Mouse (Mus musculus) spleen, adult 2 months (tissue): ENCODE measurements around the gene Rps18. TPM values are rescaled to one million over a fixed set of nuclear protein-coding genes. Genes with fewer than 3 reads are reported as not detected.
"Not testable (repeated sequence)": the region's sequence is repeated elsewhere in the genome, so short reads cannot be mapped to it uniquely, and the experiment has no call there.

Source experiments
- DNase-seq, 2 experiments: peaks; one replicate each; pipeline versions ENCODE4 v3.0.0 to v3.0.0-alpha.2; 2012 to 2021; ENCODE audit warnings: low spot score in 2 of 2, low read depth in 1 of 2
- H3K27ac ChIP-seq: fragments of 200-500 bp; 2 replicates; pipeline ENCODE4 v1.5.1; 2012; ENCODE audit warnings: low read length, inconsistent platforms; ENCODE audit not compliant: insufficient read depth
- H3K27me3 ChIP-seq: fragments of 200-500 bp; 2 replicates; pipeline ENCODE4 v1.6.1; 2012; ENCODE audit warnings: mild to moderate bottlenecking, moderate library complexity, low read length, inconsistent platforms; ENCODE audit not compliant: control insufficient read depth, insufficient read depth
- H3K36me3 ChIP-seq: fragments of 200-500 bp; 2 replicates; pipeline ENCODE4 v1.6.1; 2012; ENCODE audit warnings: mild to moderate bottlenecking, low read length, inconsistent platforms; ENCODE audit not compliant: control insufficient read depth, insufficient read depth
- H3K4me1 ChIP-seq: fragments of 200-500 bp; 2 replicates; pipeline ENCODE4 v1.6.1; 2011; ENCODE audit warnings: inconsistent platforms; ENCODE audit not compliant: control insufficient read depth, insufficient read depth, insufficient read length
- H3K4me3 ChIP-seq: fragments of 200-500 bp; 2 replicates; pipeline ENCODE4 v1.5.1; 2011; ENCODE audit warnings: mild to moderate bottlenecking, inconsistent platforms; ENCODE audit not compliant: insufficient read depth, insufficient read length; ENCODE audit errors: extremely low read depth
- CTCF ChIP-seq: fragments of 200-500 bp; IDR thresholded peaks from 2 replicates; pipeline ENCODE4 v1.5.1; 2011; ENCODE audit warnings: mild to moderate bottlenecking, inconsistent platforms; ENCODE audit not compliant: insufficient read depth, insufficient read length, insufficient replicate concordance; ENCODE audit errors: extremely low read depth
- POLR2A ChIP-seq: fragments of 200-500 bp; IDR thresholded peaks from 2 replicates; pipeline ENCODE4 v1.6.1; 2011; ENCODE audit warnings: low read depth, low read length, inconsistent platforms
- WGBS: fragments of 180-500 bp; shearing (Covaris S2); methylation state at CpG from one replicate; pipeline ENCODE4 v1.1.7; 2018; 5-methylcytosine and 5-hydroxymethylcytosine counted together
- polyA plus RNA-seq: library from polyadenylated mRNA; depleted of rRNA; stranded (reverse); fragments of >200 nt; gene quantifications from 2 replicates; pipeline ENCODE4 v1.2.3, GENCODE M21; 2012

Rps18 gene
- polyA plus RNA-seq, 1 experiment = 476 TPM

DNA sequence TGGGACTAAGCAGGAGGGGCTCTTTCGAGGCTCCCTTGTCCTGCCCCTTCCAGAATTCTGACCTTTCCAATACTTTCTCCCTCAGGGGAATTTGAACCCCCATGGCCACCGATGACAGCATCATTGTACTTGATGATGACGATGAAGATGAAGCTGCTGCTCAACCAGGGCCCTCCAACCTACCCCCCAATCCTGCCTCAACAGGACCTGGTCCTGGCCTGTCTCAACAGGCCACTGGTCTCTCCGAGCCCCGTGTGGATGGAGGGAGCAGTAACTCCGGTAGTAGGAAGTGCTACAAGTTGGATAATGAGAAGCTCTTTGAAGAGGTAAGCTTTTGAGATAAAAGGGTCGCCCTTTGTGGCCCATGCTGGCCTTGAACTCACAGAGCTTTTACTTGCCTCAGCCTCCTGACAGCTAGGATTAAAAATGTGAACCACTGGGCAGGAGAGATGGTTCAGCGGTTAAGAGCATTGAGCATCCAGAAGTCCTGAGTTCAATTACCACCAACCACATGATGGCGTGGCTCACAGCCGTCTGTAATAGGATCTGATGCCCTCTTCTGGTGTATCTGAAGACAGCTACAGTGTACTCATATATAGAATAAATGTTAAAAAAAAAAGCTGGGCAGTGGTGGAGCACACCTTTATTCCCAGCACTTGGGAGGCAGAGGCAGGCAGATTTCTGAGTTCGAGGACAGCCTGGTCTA lies 45.3 kb downstream of the Rps18 start:
- TF ChIP-seq POLR2A = no peak
- TF ChIP-seq CTCF = no peak
- peaks cover 2% of the 10 kb centered on the region; the same call in 1 of the 2 replicates for H3K4me1 ChIP-seq
- DNase-seq = no peak
- H3K36me3 ChIP-seq = peaks cover 28% of the 10 kb centered on the region
- H3K27me3 ChIP-seq = no peaks in the 10 kb centered on the region
- peak overlapping the region; percentile 76 for H3K4me3 ChIP-seq
- 41% methylated on average over 11 of the region's 11 CpGs for WGBS
- H3K27ac ChIP-seq = peak overlapping the region; percentile 92

DNA sequence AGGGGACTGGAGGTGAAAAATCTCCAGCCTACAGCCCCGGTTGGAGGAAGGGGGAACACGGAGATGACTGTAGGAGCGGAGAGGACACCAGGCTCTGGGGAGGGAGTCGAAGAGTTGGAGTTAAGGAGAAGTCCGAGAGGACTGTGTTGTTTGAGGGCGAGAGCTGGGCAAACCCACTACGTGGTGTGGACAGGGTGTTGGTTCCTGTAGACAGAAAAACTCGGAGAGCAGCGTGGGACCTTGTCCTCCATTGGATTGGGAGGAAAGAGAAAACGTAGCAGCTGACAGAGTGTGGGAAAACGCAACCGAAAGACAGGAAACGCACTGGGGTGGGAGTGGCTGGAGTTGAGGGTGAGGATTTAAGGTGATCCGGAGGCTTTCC lies 45.9 kb downstream of the Rps18 start:
- under 1% methylated on average over 14 of the region's 14 CpGs for WGBS
- H3K27ac ChIP-seq = peak overlapping the region; percentile 92
- H3K4me3 ChIP-seq = peak overlapping the region; percentile 76
- no peaks in the 10 kb centered on the region; the same call in 1 of the 2 replicates for H3K4me1 ChIP-seq
- no peak for TF ChIP-seq POLR2A
- no peak for TF ChIP-seq CTCF
- H3K36me3 ChIP-seq = peaks cover 27% of the 10 kb centered on the region
- no peaks in the 10 kb centered on the region for H3K27me3 ChIP-seq
- no peak for DNase-seq

DNA sequence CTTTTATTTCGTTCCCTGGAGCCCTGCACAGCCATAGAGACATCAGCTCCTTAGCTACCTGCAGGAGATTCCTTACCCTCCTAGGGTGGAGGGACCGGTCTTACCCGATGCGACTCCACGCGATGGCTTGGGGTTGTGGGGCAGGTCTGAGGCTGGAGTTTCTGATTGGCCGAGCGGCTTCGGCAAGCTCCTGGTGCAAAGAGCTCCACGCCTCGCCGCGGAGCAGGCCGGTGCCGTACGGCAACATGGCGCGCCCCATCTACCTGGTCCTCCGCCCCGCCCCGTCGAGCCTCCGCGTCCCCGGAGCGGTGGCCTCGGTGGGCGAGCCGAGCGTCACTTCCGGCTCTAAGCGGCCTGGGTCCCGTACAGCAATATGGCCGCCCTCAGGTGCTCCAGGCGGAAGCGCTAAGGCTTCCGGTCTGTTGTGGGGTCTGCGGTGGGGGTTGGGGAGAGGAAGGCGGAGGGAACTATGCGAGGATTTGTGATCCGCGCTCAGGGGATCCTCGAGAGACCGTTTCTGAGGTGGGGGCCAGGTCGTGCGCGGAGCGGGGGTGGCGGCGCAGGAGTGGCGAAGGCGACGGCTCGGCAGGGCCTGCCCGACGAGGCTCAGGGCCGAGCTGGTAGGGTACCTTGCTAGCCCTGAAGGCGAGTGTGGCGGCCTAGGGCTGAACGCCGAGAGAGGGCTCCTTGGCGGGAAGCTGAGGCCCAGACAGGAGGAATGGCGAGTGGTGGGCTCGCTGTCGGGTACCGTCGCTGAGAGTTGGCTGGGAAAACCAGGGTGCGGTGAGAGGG lies 46.5 kb downstream of the Rps18 start, which contains the start of gene Daxx:
Gene Daxx (plus strand): TSS at position 338 of the 792 bp plus-strand sequence.
- no peak for TF ChIP-seq CTCF
- peak; percentile 58 for TF ChIP-seq POLR2A
- peak within 1 kb of the TSS; percentile 92 for H3K27ac ChIP-seq
- peak within 1 kb of the TSS; percentile 76 for H3K4me3 ChIP-seq
- under 1% methylated on average over 68 of the region's 68 CpGs for WGBS
- H3K36me3 ChIP-seq = peaks cover 27% of the 10 kb centered on the region
- no peaks in the 10 kb centered on the region for H3K27me3 ChIP-seq
- peak; percentile 95 to 99 for DNase-seq
- H3K4me1 ChIP-seq = no peaks in the 10 kb centered on the region; the same call in 1 of the 2 replicates

DNA sequence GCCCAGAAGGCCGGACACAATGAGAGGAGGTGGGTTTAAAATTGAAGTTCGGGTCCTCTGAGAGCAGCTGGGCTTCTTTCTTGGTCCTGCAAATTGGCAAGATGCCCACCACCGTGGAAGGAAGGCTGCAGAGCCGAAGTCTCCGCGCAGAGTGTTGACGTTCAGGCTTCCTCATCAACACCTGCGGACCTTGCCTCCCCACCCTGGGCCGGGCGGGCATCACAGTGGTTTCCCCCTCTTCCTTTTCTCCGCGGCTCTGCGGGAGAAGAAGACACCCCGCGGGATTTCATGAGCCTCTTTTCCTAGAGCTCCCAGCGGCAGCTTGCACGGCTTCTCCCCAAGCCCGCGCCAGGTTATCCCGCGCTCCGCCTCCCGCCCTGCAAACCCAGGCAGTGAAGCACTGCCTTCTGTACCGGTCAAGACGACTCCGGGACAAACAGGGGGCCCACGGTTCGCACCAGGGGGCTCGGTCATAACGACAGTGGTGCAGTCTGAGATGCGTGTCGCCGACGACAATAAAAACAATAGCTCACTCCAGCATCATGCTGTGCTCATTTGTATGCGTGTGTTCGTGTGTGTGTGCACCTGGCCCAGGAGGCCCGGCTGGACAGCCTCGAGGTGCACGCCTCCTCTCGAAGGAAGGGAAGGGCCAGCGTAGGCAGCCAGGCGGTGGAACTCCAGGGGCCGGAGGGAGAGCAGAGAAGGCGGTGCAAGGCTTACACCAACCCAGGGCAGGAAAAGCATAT lies 47.3 kb downstream of the Rps18 start:
- DNase-seq = peak in 1 of 2 experiments; percentile 47
- WGBS = 1% methylated on average over 44 of the region's 44 CpGs
- H3K4me1 ChIP-seq = peaks cover 3% of the 10 kb centered on the region; the same call in 1 of the 2 replicates

DNA sequence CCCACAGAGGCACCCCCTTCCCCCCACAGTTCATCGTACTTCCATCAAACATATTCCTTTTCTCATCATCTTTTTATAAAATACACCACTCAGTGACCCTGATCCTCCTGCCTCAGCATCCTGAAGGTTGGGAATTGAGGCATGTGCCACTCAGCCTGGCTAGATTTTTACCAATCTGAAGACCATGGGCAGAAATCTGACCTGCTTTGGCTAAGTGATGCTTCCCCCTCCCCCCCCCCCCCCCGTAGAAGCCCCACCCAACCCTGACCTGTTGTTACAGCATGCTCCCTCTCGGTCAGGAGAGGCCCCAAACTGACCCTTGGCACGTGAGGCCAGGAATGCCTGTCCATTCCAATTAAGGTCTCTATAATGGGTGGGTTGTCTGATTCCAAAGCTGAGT lies 51.0 kb downstream of the Rps18 start, which contains the start of gene Platr17:
Gene Platr17 (plus strand): TSS at position 301 of the 400 bp plus-strand sequence.
- WGBS = 75% methylated on average over 3 of the region's 4 CpGs
- H3K4me1 ChIP-seq, H3K27me3 ChIP-seq, H3K4me3 ChIP-seq, DNase-seq, H3K36me3 ChIP-seq: not testable (repeated sequence)
- peak within 1 kb of the TSS; percentile 53; the same call in 1 of the 2 replicates for H3K27ac ChIP-seq

More for the DNA sequence above, 47.3 kb downstream of the Rps18 start:
- Histone ChIP-seq H3K4me3 (peak overlapping the region; percentile 69), H3K36me3 (peaks cover 21% of the 10 kb centered on the region), H3K27me3 (no peaks in the 10 kb centered on the region), H3K27ac (peak overlapping the region; percentile 79)
- TF ChIP-seq POLR2A (no peak), CTCF (no peak)

DNA sequence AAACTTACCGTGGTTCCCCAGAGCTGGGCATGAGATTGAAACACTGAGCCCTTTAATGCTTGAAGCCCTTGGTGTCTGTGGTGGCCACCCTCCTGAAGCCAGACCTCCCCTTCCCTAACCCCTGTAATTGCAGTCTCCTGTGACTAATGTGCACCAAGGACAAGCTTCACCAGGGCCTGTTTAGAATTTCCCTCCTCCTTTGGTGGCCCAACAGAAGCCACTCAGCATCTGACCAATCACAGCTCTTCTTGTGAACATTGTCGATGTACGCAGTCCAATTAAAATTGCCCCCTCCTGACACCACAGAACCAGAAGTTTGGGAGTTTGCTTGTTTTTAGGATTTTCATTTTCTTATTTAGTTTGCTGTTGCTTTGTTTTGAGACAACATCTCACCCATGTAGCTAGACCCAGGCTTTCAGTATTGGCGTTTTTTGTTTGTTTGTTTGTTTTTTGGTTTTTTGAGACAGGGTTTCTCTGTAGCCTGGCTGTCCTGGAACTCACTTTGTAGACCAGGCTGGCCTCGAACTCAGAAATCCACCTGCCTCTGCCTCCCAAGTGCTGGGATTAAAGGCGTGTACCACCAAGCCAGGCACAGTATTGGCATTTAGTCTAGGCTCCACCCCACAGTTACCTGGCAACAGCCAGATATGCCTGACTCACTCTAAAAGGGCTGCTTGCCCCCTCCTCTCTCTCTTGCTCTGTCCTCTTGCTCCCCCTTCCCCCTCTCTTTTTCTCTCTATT lies 51.7 kb downstream of the Rps18 start:
- H3K4me3 ChIP-seq, H3K36me3 ChIP-seq, DNase-seq, H3K4me1 ChIP-seq, H3K27me3 ChIP-seq: not testable (repeated sequence)
- WGBS = 83% methylated on average over 6 of the region's 6 CpGs
- H3K27ac ChIP-seq = peak overlapping the region; percentile 53
